Mouse (Mus musculus) hindbrain, embryonic 10.5 days (tissue): ENCODE data around the gene Usp6nl. TPM values are rescaled to one million over a fixed set of nuclear protein-coding genes. Genes with fewer than 3 reads are reported as not detected.

Experiments used
- DNase-seq: peaks from one replicate; pipeline ENCODE4 v3.0.0-alpha.2; 2017; ENCODE audit warnings: low spot score
- H3K27ac ChIP-seq: fragments of 300-500 bp; sonication (generic); 2 replicates; pipeline ENCODE4 v1.5.1; 2016; ENCODE audit warnings: mild to moderate bottlenecking, moderate library complexity
- H3K27me3 ChIP-seq: fragments of 300-500 bp; sonication (generic); 2 replicates; pipeline ENCODE4 v1.6.1; 2016; ENCODE audit warnings: mild to moderate bottlenecking; ENCODE audit not compliant: poor library complexity, insufficient read depth, severe bottlenecking
- H3K36me3 ChIP-seq: fragments of 300-500 bp; sonication (generic); 2 replicates; pipeline ENCODE4 v1.6.1; 2016; ENCODE audit warnings: mild to moderate bottlenecking, moderate library complexity
- H3K4me1 ChIP-seq: fragments of 300-500 bp; sonication (generic); replicated peaks from 2 replicates; pipeline ENCODE4 v1.6.1; 2016; ENCODE audit warnings: mild to moderate bottlenecking
- H3K4me3 ChIP-seq: fragments of 300-500 bp; sonication (generic); 2 replicates; pipeline ENCODE4 v1.5.1; 2016; ENCODE audit warnings: mild to moderate bottlenecking, moderate library complexity
- H3K9me3 ChIP-seq: fragments of 300-500 bp; sonication (generic); 2 replicates; pipeline ENCODE4 v1.6.1; 2016; ENCODE audit warnings: mild to moderate bottlenecking, moderate library complexity
- WGBS: fragments of 180-500 bp; shearing (Covaris S2); methylation state at CpG from one replicate; pipeline ENCODE4 v1.1.7; 2016; 5-methylcytosine and 5-hydroxymethylcytosine counted together
- polyA plus RNA-seq: library from polyadenylated mRNA; unstranded; fragments of >200 nt; fragmentation: Nextera tagmentation; extraction: Ambion mirVana; gene quantifications from 2 replicates; pipeline ENCODE4 v1.2.1, GENCODE M21; 2016

The Usp6nl gene
- polyA plus RNA-seq, 1 experiment from 2014 or later, result 11.6 TPM

DNA sequence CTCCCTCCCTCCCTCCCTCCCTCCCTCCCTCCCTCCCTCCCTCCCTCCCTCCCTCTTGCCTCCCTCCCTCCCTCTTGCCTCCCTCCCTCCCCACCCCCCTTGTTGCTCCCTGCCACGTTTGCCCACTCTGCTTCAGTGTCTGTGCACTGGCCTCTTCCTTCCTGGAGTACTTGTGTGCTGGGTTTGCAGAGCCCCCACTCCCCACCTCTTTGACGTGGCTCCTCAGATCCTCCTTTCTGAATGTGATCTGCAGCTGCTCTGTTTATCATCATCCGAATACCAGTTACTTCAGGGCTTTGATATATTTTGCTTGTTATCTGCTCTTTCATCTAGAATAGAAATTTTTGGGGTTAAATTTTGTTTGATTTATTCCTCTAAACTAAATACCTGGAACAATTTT is 68.8 kb downstream of the Usp6nl start:
- 0 out of 2 replicates have a peak, but pooled peaks cover 6% of the 10 kb centered on the region for H3K4me1 ChIP-seq
- no peaks in the 10 kb centered on the region for H3K27me3 ChIP-seq
- 95% methylated on average over 2 of the region's 3 CpGs for WGBS
- no peaks in the 10 kb centered on the region for H3K9me3 ChIP-seq
- H3K36me3 ChIP-seq, result peaks cover 19% of the 10 kb centered on the region
- no peak for DNase-seq
- no peak overlapping the region for H3K27ac ChIP-seq
- no peak overlapping the region for H3K4me3 ChIP-seq

DNA sequence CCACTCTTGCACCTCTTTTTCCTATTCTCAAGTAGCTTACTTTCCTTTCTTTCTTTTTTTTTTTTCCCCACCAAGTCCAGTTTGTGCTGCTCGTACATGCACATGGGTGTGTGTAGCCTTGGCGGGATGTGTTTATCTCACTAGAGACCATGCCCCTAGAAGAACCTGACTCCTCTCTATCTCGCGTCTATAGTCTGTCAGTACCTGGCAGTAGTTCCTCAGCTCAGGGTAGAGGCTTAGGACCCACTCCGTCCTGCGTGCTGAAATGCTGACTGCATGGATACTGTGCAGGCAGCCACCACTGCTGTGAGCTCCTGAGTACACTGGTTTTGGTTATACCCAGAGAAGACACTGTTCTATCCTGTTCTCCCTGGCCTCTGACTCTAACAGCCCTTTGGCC is 69.5 kb downstream of the Usp6nl start:
- WGBS, result 92% methylated on average over 6 of the region's 6 CpGs
- Histone ChIP-seq H3K4me3 (no peak overlapping the region), H3K27me3 (no peaks in the 10 kb centered on the region), H3K9me3 (no peaks in the 10 kb centered on the region), H3K4me1 (0 out of 2 replicates have a peak, but pooled peaks cover 6% of the 10 kb centered on the region), H3K36me3 (peaks cover 19% of the 10 kb centered on the region), H3K27ac (no peak overlapping the region)
- no peak for DNase-seq

DNA sequence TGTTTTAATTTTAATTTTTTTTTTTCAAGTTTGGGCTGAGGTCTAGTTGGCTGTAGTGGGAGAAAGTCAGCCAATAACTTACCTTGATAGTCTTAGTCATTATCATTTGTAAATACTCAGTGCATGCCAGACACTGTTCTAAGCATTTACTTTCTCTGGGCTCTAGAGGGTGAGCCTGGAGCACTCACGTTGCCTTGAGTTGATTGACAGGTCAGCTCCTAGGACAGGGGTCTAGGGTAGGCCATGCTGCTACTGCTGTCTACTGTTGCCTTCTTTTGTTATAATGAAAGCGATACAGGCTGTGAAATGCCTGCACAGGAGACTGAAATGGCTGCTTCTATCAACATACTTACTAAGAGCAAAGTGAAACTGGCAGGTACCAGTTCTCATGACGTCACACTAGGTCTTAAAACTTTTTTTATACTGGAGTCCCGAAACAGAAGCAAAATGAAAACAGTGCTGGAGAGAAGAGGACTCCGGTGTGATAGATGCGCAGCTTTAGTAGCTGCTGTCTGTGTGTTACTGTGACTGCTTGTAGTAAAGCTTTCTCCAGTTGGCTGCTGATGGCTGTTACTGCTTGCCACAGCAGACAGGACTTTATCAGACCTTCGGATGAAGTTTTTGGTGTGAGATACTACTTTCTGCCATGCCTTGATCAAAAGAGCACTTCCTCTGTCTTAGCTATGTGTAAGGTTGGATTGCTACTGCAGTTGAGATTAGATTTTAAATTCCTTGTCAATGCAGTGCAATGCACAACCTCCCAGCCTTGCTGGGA is 73.6 kb downstream of the Usp6nl start:
- 73% methylated on average over 7 of the region's 7 CpGs for WGBS

DNA sequence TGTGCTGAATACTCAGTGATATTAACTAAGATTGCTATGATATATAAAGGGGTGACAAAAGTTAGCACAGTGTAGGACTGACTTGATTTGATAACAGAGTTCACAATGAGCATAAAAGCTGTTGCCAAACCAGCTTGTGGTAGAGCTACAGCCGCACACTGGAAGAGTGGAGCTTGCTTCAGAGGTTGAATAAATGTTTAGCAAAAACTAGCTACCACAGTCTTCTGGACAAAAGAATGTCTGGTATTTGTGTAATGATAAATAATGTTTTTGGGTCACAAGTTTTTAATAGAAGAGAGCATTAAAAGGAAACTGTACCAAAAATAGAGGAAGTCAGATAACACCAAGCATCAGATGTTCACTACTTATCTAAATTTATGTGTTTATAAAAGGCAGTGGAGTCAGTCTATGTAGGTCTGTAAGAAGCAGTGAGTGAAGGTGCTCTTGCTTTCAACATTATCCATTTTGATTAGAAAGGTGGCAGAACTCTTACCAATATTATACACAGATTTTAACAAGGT is 74.2 kb downstream of the Usp6nl start:
- Histone ChIP-seq H3K4me1 (0 out of 2 replicates have a peak, but pooled peaks cover 3% of the 10 kb centered on the region), H3K27ac (no peak overlapping the region), H3K36me3 (peaks cover 27% of the 10 kb centered on the region), H3K27me3 (no peaks in the 10 kb centered on the region), H3K4me3 (no peak overlapping the region), H3K9me3 (no peaks in the 10 kb centered on the region)
- 86% methylated on average over 1 of the region's 1 CpGs for WGBS
- no peak for DNase-seq

More for the DNA sequence above, 73.6 kb downstream of the Usp6nl start:
- Histone ChIP-seq H3K9me3 (no peaks in the 10 kb centered on the region), H3K27me3 (no peaks in the 10 kb centered on the region), H3K36me3 (peaks cover 23% of the 10 kb centered on the region), H3K4me1 (0 out of 2 replicates have a peak, but pooled peaks cover 3% of the 10 kb centered on the region), H3K27ac (no peak overlapping the region), H3K4me3 (no peak overlapping the region)
- no peak for DNase-seq

DNA sequence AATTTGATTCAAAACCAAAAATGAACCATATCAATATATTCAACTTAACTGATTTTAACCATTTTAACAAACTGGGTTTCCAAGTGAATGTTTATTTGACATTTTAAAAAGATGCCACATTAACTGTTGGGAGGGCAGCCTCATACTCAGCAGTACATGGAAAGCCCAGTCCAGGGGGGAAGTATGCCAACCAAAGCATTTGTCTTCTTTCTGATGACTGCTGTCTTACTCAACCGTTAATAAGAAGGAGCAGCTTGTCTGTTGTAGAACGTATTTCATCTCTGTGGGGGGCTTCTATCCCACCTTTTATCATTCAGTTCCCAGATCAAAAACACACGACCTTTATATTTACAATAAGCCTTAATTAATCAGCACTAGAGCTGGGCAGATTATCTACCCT is 74.7 kb downstream of the Usp6nl start:
- DNase-seq, result no peak
- 63% methylated on average over 3 of the region's 3 CpGs for WGBS
- H3K27me3 ChIP-seq, result no peaks in the 10 kb centered on the region
- no peaks in the 10 kb centered on the region for H3K9me3 ChIP-seq
- H3K36me3 ChIP-seq, result peaks cover 23% of the 10 kb centered on the region
- H3K4me3 ChIP-seq, result no peak overlapping the region
- H3K4me1 ChIP-seq, result 0 out of 2 replicates have a peak, but pooled peaks cover 3% of the 10 kb centered on the region
- no peak overlapping the region for H3K27ac ChIP-seq

DNA sequence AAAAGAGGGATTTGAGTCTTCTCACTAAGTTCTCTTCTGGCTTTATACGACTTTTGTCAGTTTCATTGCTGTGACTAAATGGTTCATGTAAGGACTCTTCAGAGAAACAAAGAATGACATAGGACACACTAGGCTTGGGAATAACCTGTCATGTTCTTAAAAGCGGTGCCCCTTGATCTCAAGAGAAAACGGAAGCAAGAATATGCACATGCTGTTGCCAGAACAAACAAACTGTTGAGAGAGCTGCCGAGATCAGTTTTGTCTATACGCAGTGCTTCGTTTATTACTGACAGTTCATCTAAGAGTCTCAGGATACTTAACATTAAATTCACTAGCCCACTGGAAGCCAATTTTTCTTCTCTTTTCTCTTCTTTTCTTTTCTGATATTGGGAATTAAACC is 76.4 kb downstream of the Usp6nl start:
- no peaks in the 10 kb centered on the region for H3K27me3 ChIP-seq
- WGBS, result 87% methylated on average over 6 of the region's 6 CpGs
- H3K36me3 ChIP-seq, result 0 out of 2 replicates have a peak, but pooled peaks cover 15% of the 10 kb centered on the region
- DNase-seq, result no peak
- H3K9me3 ChIP-seq, result no peaks in the 10 kb centered on the region
- H3K27ac ChIP-seq, result no peak overlapping the region
- no peak overlapping the region for H3K4me3 ChIP-seq
- H3K4me1 ChIP-seq, result peaks cover 18% of the 10 kb centered on the region

DNA sequence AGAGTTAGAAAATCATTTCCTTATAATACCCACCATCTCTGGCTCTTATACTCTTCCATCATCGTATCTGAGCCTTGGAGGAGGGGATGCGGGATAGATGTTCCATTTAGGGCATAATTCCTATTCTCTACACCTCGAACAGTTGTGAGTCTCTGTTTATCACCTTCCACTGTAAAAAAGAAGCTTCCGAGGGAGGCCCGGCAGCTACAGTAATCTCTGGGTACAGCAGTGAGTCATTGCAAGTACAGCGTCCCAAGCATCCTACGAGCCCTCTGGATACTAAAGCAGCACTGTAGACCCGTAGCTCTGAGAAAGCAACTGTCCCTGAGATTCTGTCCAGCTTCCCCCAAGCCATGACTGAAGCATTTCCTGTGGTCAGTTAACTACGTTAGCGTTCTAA is 78.6 kb downstream of the Usp6nl start:
- Histone ChIP-seq H3K27me3 (no peaks in the 10 kb centered on the region), H3K36me3 (0 out of 2 replicates have a peak, but pooled peaks cover 7% of the 10 kb centered on the region), H3K27ac (no peak overlapping the region), H3K4me3 (no peak overlapping the region), H3K4me1 (peaks cover 34% of the 10 kb centered on the region), H3K9me3 (no peaks in the 10 kb centered on the region)
- 95% methylated on average over 10 of the region's 10 CpGs for WGBS
- no peak for DNase-seq

DNA sequence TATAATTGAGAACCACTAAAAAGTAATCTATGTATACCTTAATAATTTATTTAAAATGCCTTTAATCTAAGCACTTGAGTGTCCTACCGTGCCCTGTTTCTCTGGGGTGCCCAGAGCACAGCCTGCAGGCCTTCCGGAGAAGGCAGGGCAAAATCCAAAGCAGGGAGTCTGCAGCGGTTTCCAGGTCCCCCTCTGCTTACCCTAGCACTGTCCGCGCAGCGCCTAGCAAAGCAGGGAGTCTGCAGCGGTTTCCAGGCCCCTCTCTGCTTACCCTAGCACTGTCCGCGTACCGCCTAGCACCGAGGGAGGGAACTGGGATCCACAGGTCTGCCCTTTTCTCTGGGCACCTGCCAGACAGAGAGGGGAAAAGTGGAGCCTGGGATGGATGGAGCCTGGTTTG is 80.9 kb downstream of the Usp6nl start:
- no peak overlapping the region for H3K4me3 ChIP-seq
- H3K36me3 ChIP-seq, result 0 out of 2 replicates have a peak, but pooled peaks cover 7% of the 10 kb centered on the region
- H3K9me3 ChIP-seq, result no peaks in the 10 kb centered on the region
- peaks cover 34% of the 10 kb centered on the region for H3K4me1 ChIP-seq
- no peaks in the 10 kb centered on the region for H3K27me3 ChIP-seq
- 10% methylated on average over 11 of the region's 11 CpGs for WGBS
- peak overlapping the region; percentile 68; the same call in 1 of the 2 replicates for H3K27ac ChIP-seq
- DNase-seq, result peak; percentile 70

DNA sequence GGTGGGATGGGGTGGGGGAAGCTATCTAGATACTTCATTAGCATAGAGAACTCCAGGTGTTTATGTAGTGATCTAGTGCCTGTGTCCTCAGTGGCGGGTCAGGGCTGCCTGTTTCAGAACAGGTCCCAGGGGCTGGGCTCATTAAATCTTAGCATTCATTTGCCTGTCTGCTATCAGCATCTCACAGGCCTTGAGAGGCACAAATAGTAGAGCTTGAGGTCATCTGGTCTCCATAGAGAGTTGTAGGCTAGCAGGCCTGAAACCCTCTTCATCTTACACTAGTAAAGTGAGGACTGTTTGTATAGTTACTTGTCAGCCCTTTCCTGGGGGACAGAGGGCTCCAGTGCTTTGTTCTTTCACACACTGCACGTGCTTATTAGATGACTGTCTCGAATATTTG is 81.5 kb downstream of the Usp6nl start:
- H3K27ac ChIP-seq, result peak overlapping the region; percentile 68
- 59% methylated on average over 3 of the region's 3 CpGs for WGBS
- no peak for DNase-seq

DNA sequence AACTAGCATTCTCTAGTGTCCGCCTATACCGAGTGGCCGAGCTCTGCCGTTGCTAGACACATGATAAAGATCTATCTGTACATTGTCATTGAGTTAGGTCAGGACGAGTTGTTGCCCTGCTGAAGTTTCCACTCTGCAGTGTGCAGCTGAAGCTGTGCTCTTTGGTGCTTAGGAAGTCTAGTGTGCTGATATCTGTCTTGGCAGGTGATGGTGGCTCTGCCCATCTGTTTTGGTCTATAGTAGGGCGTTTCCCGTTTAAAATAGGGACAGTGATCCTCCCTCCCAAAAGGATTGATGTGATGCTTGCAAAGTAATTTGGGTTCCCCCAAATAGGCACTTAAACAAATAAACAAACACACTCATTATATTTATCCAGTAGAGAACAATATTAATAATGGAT is 82.2 kb downstream of the Usp6nl start:
- 84% methylated on average over 7 of the region's 7 CpGs for WGBS
- Histone ChIP-seq H3K36me3 (peaks cover 15% of the 10 kb centered on the region), H3K4me3 (no peak overlapping the region), H3K4me1 (peaks cover 38% of the 10 kb centered on the region), H3K27ac (peak overlapping the region; percentile 68), H3K9me3 (no peaks in the 10 kb centered on the region), H3K27me3 (no peaks in the 10 kb centered on the region)
- DNase-seq, result no peak

More for the DNA sequence above, 81.5 kb downstream of the Usp6nl start:
- Histone ChIP-seq H3K36me3 (peaks cover 8% of the 10 kb centered on the region), H3K9me3 (no peaks in the 10 kb centered on the region), H3K27me3 (no peaks in the 10 kb centered on the region), H3K4me3 (no peak overlapping the region), H3K4me1 (peaks cover 35% of the 10 kb centered on the region)

DNA sequence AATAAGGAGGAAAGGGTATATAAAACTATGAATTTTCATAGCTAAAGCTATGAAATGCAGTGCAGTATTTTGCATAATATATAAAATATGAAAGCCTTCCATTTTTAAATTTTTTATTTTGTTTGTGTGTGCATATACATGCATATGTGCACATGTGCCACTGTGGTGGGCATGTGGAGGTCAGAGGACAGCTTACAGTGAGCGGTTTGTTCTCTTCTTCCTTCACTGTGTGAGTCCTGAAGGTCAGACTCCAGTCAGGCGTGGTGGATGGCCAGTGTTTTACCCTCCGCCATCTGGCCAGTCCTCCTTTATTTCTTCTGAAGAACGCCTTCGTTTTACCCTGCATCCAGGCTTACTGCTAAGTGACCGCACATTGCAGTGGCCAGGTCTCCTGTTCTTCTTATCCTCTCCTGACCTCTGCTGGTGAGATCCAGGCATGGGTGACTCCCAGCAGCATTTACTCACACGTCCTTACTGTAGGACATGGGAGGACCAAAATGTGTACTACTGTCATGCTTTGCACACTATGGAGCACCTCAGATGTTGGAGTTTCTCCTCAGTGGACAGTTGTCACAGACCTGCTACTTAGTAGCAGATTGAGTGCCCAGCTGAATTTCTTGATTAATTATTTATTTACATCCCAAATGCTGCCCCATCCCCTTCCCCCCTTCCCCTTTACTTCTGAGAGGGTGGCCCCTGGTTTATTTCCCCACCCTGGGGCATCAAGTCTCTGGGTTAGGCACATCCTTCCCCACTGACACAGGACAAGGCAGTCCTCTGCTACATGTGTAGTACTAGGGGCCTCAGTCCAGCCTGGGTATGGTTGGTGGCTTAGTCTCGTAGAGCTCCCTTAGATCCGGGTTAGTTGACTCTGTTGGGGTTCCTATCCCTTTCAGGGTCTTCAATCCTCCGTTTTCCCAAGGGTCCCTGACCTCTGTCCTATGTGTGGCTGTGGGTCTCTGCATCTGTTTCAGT is 82.9 kb downstream of the Usp6nl start:
- peak; percentile 77 for DNase-seq
- peaks cover 22% of the 10 kb centered on the region for H3K36me3 ChIP-seq
- peaks cover 38% of the 10 kb centered on the region for H3K4me1 ChIP-seq
- no peaks in the 10 kb centered on the region for H3K9me3 ChIP-seq
- peak overlapping the region; percentile 50; the same call in 1 of the 2 replicates for H3K27ac ChIP-seq
- 27% methylated on average over 10 of the region's 10 CpGs for WGBS
- H3K4me3 ChIP-seq, result no peak overlapping the region
- no peaks in the 10 kb centered on the region for H3K27me3 ChIP-seq

DNA sequence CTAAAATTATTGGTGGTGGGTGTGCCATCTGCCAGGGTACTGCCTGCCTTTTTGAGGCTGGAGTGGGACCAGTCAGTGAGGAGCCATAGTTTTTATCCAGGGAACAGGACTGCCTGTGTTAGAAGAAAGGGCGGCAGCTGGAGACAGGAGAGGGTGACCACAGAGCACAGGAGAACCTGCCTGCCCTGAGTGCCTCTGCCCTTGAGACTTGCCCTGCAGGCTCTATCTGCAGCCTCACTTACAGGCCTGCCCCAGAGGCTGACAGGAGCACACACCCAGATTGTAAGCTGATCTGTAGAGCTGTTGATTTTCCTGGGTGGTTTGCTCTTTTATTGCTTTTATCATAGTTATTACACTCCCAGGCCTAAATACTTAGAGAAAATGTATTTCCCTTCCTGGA is 85.2 kb downstream of the Usp6nl start:
- Histone ChIP-seq H3K9me3 (no peaks in the 10 kb centered on the region), H3K27me3 (no peaks in the 10 kb centered on the region), H3K36me3 (peaks cover 36% of the 10 kb centered on the region), H3K4me3 (no peak overlapping the region), H3K4me1 (peaks cover 34% of the 10 kb centered on the region), H3K27ac (no peak overlapping the region)
- no peak for DNase-seq
- 74% methylated on average over 1 of the region's 1 CpGs for WGBS
